Mouse (Mus musculus) hindbrain, embryonic 16.5 days (tissue): ENCODE measurements around the gene Rffl. TPM values are rescaled to one million over a fixed set of nuclear protein-coding genes. Genes with fewer than 3 reads are reported as not detected.

Source experiments
- ATAC-seq: fragments of 200-750 bp; cut with Nextera tagmentation; 2 replicates; pipeline ENCODE4 v1.8.0; 2017; ENCODE audit warnings: moderate TSS enrichment, moderate library complexity
- H3K27ac ChIP-seq: fragments of 300-500 bp; sonication (generic); 2 replicates; pipeline ENCODE4 v1.5.1; 2014; ENCODE audit warnings: low read depth, mild to moderate bottlenecking, control low read depth, low read length, moderate library complexity
- H3K27me3 ChIP-seq: fragments of 300-500 bp; sonication (generic); replicated peaks from 2 replicates; pipeline ENCODE4 v1.6.1; 2014; ENCODE audit warnings: low read length; ENCODE audit not compliant: control insufficient read depth, insufficient read depth
- H3K36me3 ChIP-seq: fragments of 300-500 bp; sonication (generic); 2 replicates; pipeline ENCODE4 v1.6.1; 2014; ENCODE audit warnings: mild to moderate bottlenecking, low read length, moderate library complexity, mixed read lengths; ENCODE audit not compliant: control insufficient read depth, insufficient read depth
- H3K4me1 ChIP-seq: fragments of 300-500 bp; sonication (generic); 2 replicates; pipeline ENCODE4 v1.6.1; 2014; ENCODE audit warnings: low read depth, low read length; ENCODE audit not compliant: control insufficient read depth, insufficient read depth
- H3K4me2 ChIP-seq: fragments of 300-500 bp; sonication (generic); 2 replicates; pipeline ENCODE4 v1.6.1; 2014; ENCODE audit warnings: mild to moderate bottlenecking, low read length, control low read depth, moderate library complexity
- H3K4me3 ChIP-seq: fragments of 300-500 bp; sonication (generic); 2 replicates; pipeline ENCODE4 v1.5.1; 2014; ENCODE audit warnings: mild to moderate bottlenecking, low read length, control low read depth, moderate library complexity
- H3K9ac ChIP-seq: fragments of 300-500 bp; sonication (generic); 2 replicates; pipeline ENCODE4 v1.6.1; 2014; ENCODE audit warnings: low read depth, mild to moderate bottlenecking, control low read depth, low read length, moderate library complexity
- H3K9me3 ChIP-seq: fragments of 300-500 bp; sonication (generic); 2 replicates; pipeline ENCODE4 v1.6.1; 2014; ENCODE audit warnings: mild to moderate bottlenecking, low read length, moderate library complexity; ENCODE audit not compliant: control insufficient read depth
- WGBS: fragments of 180-500 bp; shearing (Covaris S2); extraction: QIAGEN DNeasy Blood & Tissue Kit; methylation state at CpG from one replicate; pipeline ENCODE4 v1.1.7; 2014; 5-methylcytosine and 5-hydroxymethylcytosine counted together
- polyA plus RNA-seq: library from polyadenylated mRNA; unstranded; fragments of >200 nt; fragmentation: Nextera tagmentation; extraction: Ambion mirVana; gene quantifications from 2 replicates; pipeline ENCODE4 v1.2.1, GENCODE M21; 2015

Rffl gene
- polyA plus RNA-seq, 1 experiment from 2014 or later: 3.9 TPM

GRCm38 (mm10) chr11:82780983-82781903, 89.8 kb downstream of the Rffl start, which contains the start of gene Lig3:
TSS of gene Lig3 (plus strand) at chr11:82781108.
- H3K9ac ChIP-seq: peak within 1 kb of the TSS; percentile 98
- peak within 1 kb of the TSS; percentile 76 for H3K4me2 ChIP-seq
- H3K27me3 ChIP-seq: no peaks in the 10 kb centered on the region
- H3K27ac ChIP-seq: peak within 1 kb of the TSS; percentile 95
- H3K9me3 ChIP-seq: no peaks in the 10 kb centered on the region
- WGBS: under 1% methylated on average over 64 of the region's 90 CpGs
- ATAC-seq: peak; percentile 97
- H3K36me3 ChIP-seq: peaks cover 11% of the 10 kb centered on the region
- peak within 1 kb of the TSS; percentile 93 for H3K4me3 ChIP-seq
- H3K4me1 ChIP-seq: peaks cover 14% of the 10 kb centered on the region

- Histone ChIP-seq H3K9me3 (no peaks in the 10 kb centered on the region), H3K27me3 (no peaks in the 10 kb centered on the region), H3K27ac (no peak overlapping the region), H3K4me1 (peaks cover 14% of the 10 kb centered on the region), H3K9ac (peak overlapping the region; percentile 98), H3K4me3 (peak overlapping the region; percentile 93), H3K36me3 (peaks cover 9% of the 10 kb centered on the region), H3K4me2 (peak overlapping the region; percentile 76)
- 62% methylated on average over 5 of the region's 5 CpGs for WGBS
- ATAC-seq: no peak
Measured at GRCm38 (mm10) chr11:82780134-82780533, 90.9 kb downstream of the Rffl start.

- Histone ChIP-seq H3K27ac (peak overlapping the region; percentile 94), H3K36me3 (no peaks in the 10 kb centered on the region), H3K27me3 (no peaks in the 10 kb centered on the region), H3K4me3 (peak overlapping the region; percentile 83), H3K4me2 (peak overlapping the region; percentile 99), H3K9ac (peak overlapping the region; percentile 87), H3K9me3 (no peaks in the 10 kb centered on the region), H3K4me1 (peaks cover 20% of the 10 kb centered on the region)
- WGBS: under 1% methylated on average over 28 of the region's 28 CpGs
- ATAC-seq: peak; percentile 85
Measured at GRCm38 (mm10) chr11:82764438-82764924, 106.5 kb downstream of the Rffl start.

GRCm38 (mm10) chr11:82763742-82764437, 107.1 kb downstream of the Rffl start, which contains the start of the genes Cct6b and Zfp830:
TSS of gene Cct6b (minus strand) at chr11:82764321.
TSS of gene Zfp830 (plus strand) at chr11:82764345.
- H3K4me3 ChIP-seq: peak within 1 kb of the TSS; percentile 83
- peak within 1 kb of the TSS; percentile 87 for H3K9ac ChIP-seq
- peak within 1 kb of the TSS; percentile 99 for H3K4me2 ChIP-seq
- ATAC-seq: peak; percentile 100
- peak within 1 kb of the TSS; percentile 94 for H3K27ac ChIP-seq
- under 1% methylated on average over 43 of the region's 44 CpGs for WGBS
- peaks cover 20% of the 10 kb centered on the region for H3K4me1 ChIP-seq
- H3K27me3 ChIP-seq: no peaks in the 10 kb centered on the region
- no peaks in the 10 kb centered on the region for H3K9me3 ChIP-seq
- H3K36me3 ChIP-seq: no peaks in the 10 kb centered on the region

GRCm38 (mm10) chr11:82763261-82763660, 107.7 kb downstream of the Rffl start:
- no peaks in the 10 kb centered on the region for H3K36me3 ChIP-seq
- H3K4me3 ChIP-seq: peak overlapping the region; percentile 83
- no peaks in the 10 kb centered on the region for H3K9me3 ChIP-seq
- WGBS: 16% methylated on average over 4 of the region's 4 CpGs
- peak overlapping the region; percentile 94 for H3K27ac ChIP-seq
- H3K4me1 ChIP-seq: peaks cover 20% of the 10 kb centered on the region
- H3K4me2 ChIP-seq: peak overlapping the region; percentile 77
- peak overlapping the region; percentile 87 for H3K9ac ChIP-seq
- H3K27me3 ChIP-seq: no peaks in the 10 kb centered on the region
- ATAC-seq: no peak

DNA sequence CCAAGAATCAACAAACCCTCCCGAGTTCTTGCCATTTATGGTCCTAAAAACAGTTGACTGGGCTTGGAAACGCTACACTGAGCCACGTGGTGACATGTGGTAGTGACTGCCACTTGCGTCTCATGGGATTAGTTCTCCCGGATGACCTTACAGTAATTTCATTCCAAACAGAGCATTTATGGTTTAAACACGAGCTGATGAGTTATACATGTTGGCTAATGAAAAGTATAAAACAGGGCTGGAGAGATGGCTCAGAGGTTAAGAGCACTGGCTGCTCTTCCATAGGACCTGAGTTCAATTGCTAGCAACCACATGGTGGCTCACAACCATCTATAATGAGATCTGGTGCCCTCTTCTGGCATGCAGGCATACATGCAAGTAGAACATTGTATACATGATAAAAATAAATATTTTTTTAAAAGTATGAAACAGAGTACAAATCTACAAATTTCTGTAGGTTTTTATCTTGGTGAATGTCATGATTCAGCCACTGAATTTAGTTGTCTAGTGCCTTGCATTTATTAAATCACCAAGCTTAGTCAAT, 108.7 kb downstream of the Rffl start:
- Histone ChIP-seq H3K36me3 (no peaks in the 10 kb centered on the region), H3K9me3 (no peaks in the 10 kb centered on the region), H3K27me3 (no peaks in the 10 kb centered on the region), H3K4me2 (no peak overlapping the region), H3K9ac (no peak overlapping the region), H3K4me1 (peaks cover 20% of the 10 kb centered on the region), H3K4me3 (no peak overlapping the region), H3K27ac (no peak overlapping the region)
- WGBS: 88% methylated on average over 6 of the region's 6 CpGs
- no peak for ATAC-seq

DNA sequence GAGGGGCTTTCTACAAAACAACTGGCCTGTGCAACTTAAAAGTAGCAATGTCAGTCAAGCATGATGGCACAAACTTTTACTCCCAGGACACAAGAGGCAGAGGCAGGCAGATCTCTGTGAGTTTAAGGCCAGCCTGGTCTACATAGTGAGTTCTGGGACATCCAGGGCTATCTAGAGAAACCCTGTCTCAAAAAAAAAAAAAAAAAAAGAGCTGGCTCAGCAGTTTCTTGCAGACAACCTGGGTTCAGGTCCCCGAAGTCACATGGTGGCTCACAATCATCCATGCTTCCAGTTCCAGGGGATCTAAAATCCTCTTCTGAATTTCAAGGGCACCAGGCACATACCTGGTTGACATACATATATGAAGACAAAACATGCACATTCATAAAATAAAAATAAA, 115.1 kb downstream of the Rffl start:
- H3K4me3 ChIP-seq: no peak overlapping the region
- no peaks in the 10 kb centered on the region for H3K4me1 ChIP-seq
- H3K4me2 ChIP-seq: no peak overlapping the region
- H3K36me3 ChIP-seq: no peaks in the 10 kb centered on the region
- no peaks in the 10 kb centered on the region for H3K27me3 ChIP-seq
- H3K9me3 ChIP-seq: no peaks in the 10 kb centered on the region
- ATAC-seq: no peak
- H3K27ac ChIP-seq: no peak overlapping the region
- WGBS: 96% methylated on average over 1 of the region's 1 CpGs
- no peak overlapping the region for H3K9ac ChIP-seq
